Mouse (Mus musculus) testis, adult 2 months (tissue): ENCODE measurements around the gene Txndc2.

ENCODE experiments used
- CTCF ChIP-seq: fragments of 200-500 bp; IDR thresholded peaks from 2 replicates; pipeline ENCODE4 v1.5.1; 2012; ENCODE audit warnings: low read depth, mild to moderate bottlenecking, inconsistent platforms, low read length, moderate library complexity; ENCODE audit not compliant: control insufficient read depth, insufficient read depth, insufficient replicate concordance
- POLR2A ChIP-seq: fragments of 200-500 bp; IDR thresholded peaks from 2 replicates; pipeline ENCODE4 v1.6.1; 2012; ENCODE audit warnings: low read depth, mild to moderate bottlenecking, inconsistent platforms, low read length, moderate library complexity; ENCODE audit not compliant: control insufficient read depth

GRCm38 (mm10) chr17:65625563-65625962, 16.4 kb downstream of the Txndc2 start:
- TF ChIP-seq POLR2A = no peak
- no peak for TF ChIP-seq CTCF
